Mouse (Mus musculus) forebrain, embryonic 14.5 days (tissue): ENCODE results near the gene Agmat. TPM values are rescaled to one million over a fixed set of nuclear protein-coding genes. Genes with fewer than 3 reads are reported as not detected.

ENCODE experiments used
- ATAC-seq: fragments of 200-750 bp; cut with Nextera tagmentation; 2 replicates; pipeline ENCODE4 v1.8.0; 2017; ENCODE audit warnings: mild to moderate bottlenecking, moderate library complexity
- DNase-seq: peaks from one replicate; pipeline ENCODE4 v3.0.0-alpha.2; 2015; ENCODE audit warnings: low spot score
- H3K27ac ChIP-seq: fragments of 300-500 bp; sonication (generic); 2 replicates; pipeline ENCODE4 v1.5.1; 2014; ENCODE audit warnings: low read depth, mild to moderate bottlenecking, control low read depth, low read length, moderate library complexity
- H3K27me3 ChIP-seq: fragments of 300-500 bp; sonication (generic); replicated peaks from 2 replicates; pipeline ENCODE4 v1.6.1; 2014; ENCODE audit warnings: low read length, control low read depth, mixed read lengths; ENCODE audit not compliant: control insufficient read depth, insufficient read depth
- H3K36me3 ChIP-seq: fragments of 300-500 bp; sonication (generic); 2 replicates; pipeline ENCODE4 v1.6.1; 2014; ENCODE audit warnings: low read length, control low read depth; ENCODE audit not compliant: control insufficient read depth, insufficient read depth
- H3K4me1 ChIP-seq: fragments of 300-500 bp; sonication (generic); 2 replicates; pipeline ENCODE4 v1.6.1; 2014; ENCODE audit warnings: antibody characterized with exemption, low read length, control low read depth; ENCODE audit not compliant: control insufficient read depth, insufficient read depth
- H3K4me2 ChIP-seq: fragments of 300-500 bp; sonication (generic); 2 replicates; pipeline ENCODE4 v1.6.1; 2014; ENCODE audit warnings: mild to moderate bottlenecking, control low read depth, low read length
- H3K4me3 ChIP-seq: fragments of 300-500 bp; sonication (generic); 2 replicates; pipeline ENCODE4 v1.5.1; 2014; ENCODE audit warnings: low read depth, low read length, control low read depth
- H3K9ac ChIP-seq: fragments of 300-500 bp; sonication (generic); 2 replicates; pipeline ENCODE4 v1.6.1; 2014; ENCODE audit warnings: mild to moderate bottlenecking, low read length, control low read depth, moderate library complexity
- H3K9me3 ChIP-seq: fragments of 300-500 bp; sonication (generic); replicated peaks from 2 replicates; pipeline ENCODE4 v1.6.1; 2016; ENCODE audit warnings: low read length, control low read depth, mixed read lengths; ENCODE audit not compliant: control insufficient read depth
- WGBS: fragments of 180-500 bp; shearing (Covaris S2); extraction: QIAGEN DNeasy Blood & Tissue Kit; methylation state at CpG from one replicate; pipeline ENCODE4 v1.1.7; 2014; 5-methylcytosine and 5-hydroxymethylcytosine counted together
- polyA plus RNA-seq: library from polyadenylated mRNA; unstranded; fragments of >200 nt; fragmentation: Nextera tagmentation; extraction: Ambion mirVana; gene quantifications from 2 replicates; pipeline ENCODE4 v1.2.1, GENCODE M21; 2014

Gene Agmat
- polyA plus RNA-seq, 1 experiment from 2014 or later, result not detected

- no peak overlapping the region for H3K9ac ChIP-seq
- H3K4me1 ChIP-seq, result no peaks in the 10 kb centered on the region
- no peak overlapping the region for H3K27ac ChIP-seq
- DNase-seq (no peak), ATAC-seq (no peak)
- no peaks in the 10 kb centered on the region for H3K9me3 ChIP-seq
- 50% methylated on average over 11 of the region's 11 CpGs for WGBS
- no peaks in the 10 kb centered on the region for H3K27me3 ChIP-seq
- no peaks in the 10 kb centered on the region for H3K36me3 ChIP-seq
- H3K4me2 ChIP-seq, result no peak overlapping the region
- H3K4me3 ChIP-seq, result no peak overlapping the region
These were observed 3.1 kb downstream of the Agmat start for GRCm38 (mm10) chr4:141749557-141749956.

GRCm38 (mm10) chr4:141750826-141751225 lies 4.4 kb downstream of the Agmat start:
- no peaks in the 10 kb centered on the region for H3K36me3 ChIP-seq
- WGBS, result 69% methylated on average over 3 of the region's 3 CpGs
- no peak overlapping the region for H3K9ac ChIP-seq
- H3K9me3 ChIP-seq, result no peaks in the 10 kb centered on the region
- no peak overlapping the region for H3K27ac ChIP-seq
- no peaks in the 10 kb centered on the region for H3K27me3 ChIP-seq
- no peak overlapping the region for H3K4me3 ChIP-seq
- no peak overlapping the region for H3K4me2 ChIP-seq
- no peak for ATAC-seq
- no peaks in the 10 kb centered on the region for H3K4me1 ChIP-seq
- DNase-seq, result no peak

DNA sequence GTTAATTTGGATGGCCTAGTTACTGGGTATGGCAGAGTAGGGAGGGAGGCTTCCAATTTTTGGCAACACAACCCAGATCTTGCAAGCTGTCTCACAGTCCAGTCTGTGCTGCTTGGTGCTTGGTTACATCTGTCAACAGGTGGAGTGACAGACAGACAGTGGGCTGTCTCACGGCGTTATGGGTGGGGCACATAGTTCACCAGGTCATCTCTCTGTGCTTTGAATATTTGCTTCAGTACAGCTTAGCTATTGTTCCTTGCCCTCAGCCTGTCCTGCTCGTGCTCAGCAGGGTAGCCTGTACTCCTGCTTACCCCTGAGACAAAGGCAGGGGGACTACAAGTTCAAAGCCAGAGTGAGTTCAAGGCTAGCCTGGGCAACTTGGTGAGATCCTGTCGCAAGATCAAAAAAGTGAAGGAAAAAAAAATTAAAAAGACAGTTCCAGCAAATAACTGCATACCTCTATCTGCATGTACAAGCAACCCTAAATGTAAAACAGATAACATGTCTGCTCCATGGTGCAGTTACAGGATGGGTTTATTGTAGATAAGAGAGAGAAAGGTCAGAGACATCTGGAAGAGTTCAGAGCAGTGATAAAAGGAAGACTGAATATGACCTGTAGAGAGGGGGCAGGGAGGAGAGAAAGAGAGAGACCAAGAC lies 5.1 kb downstream of the Agmat start:
- DNase-seq (no peak), ATAC-seq (no peak)
- Histone ChIP-seq H3K27ac (no peak overlapping the region), H3K4me1 (no peaks in the 10 kb centered on the region), H3K27me3 (no peaks in the 10 kb centered on the region), H3K9ac (no peak overlapping the region), H3K9me3 (no peaks in the 10 kb centered on the region), H3K4me2 (no peak overlapping the region), H3K4me3 (no peak overlapping the region), H3K36me3 (no peaks in the 10 kb centered on the region)
- 58% methylated on average over 4 of the region's 4 CpGs for WGBS

- no peak overlapping the region for H3K9ac ChIP-seq
- H3K27me3 ChIP-seq, result no peaks in the 10 kb centered on the region
- no peak for DNase-seq
- H3K36me3 ChIP-seq, result no peaks in the 10 kb centered on the region
- H3K9me3 ChIP-seq, result no peaks in the 10 kb centered on the region
- H3K4me1 ChIP-seq, result no peaks in the 10 kb centered on the region
- no peak overlapping the region for H3K4me2 ChIP-seq
- H3K4me3 ChIP-seq, result no peak overlapping the region
- WGBS, result 21% methylated on average over 4 of the region's 4 CpGs
- H3K27ac ChIP-seq, result no peak overlapping the region
- no peak for ATAC-seq
These were observed 5.6 kb downstream of the Agmat start for GRCm38 (mm10) chr4:141752076-141752421.

- Histone ChIP-seq H3K27me3 (no peaks in the 10 kb centered on the region), H3K9me3 (no peaks in the 10 kb centered on the region), H3K36me3 (0 out of 2 replicates have a peak, but pooled peaks cover 3% of the 10 kb centered on the region), H3K9ac (no peak overlapping the region), H3K27ac (no peak overlapping the region), H3K4me2 (no peak overlapping the region), H3K4me1 (no peaks in the 10 kb centered on the region), H3K4me3 (no peak overlapping the region)
- WGBS, result 89% methylated on average over 19 of the region's 19 CpGs
- ATAC-seq (no peak), DNase-seq (no peak)
These were observed 9.0 kb downstream of the Agmat start for GRCm38 (mm10) chr4:141755375-141755930.

DNA sequence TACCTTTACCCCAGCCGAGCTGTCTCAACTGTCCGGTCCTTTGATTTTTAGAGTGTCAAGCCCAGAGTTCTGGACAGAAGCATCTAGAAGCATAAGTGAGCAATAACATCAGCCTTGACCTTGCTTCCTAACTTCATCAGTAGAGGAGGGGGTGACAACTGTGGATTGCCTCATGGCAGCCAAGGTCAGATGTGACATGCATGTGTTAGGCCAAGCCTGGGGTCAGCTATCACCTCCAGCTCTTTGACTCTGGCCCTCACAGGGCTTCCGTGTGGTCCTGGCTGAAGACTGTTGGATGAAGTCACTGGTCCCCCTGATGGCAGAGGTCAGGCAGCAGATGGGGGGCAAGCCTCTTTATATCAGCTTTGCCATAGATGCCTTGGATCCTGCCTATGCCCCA lies 10.7 kb downstream of the Agmat start:
- no peak overlapping the region for H3K9ac ChIP-seq
- DNase-seq (no peak), ATAC-seq (no peak)
- H3K27ac ChIP-seq, result no peak overlapping the region
- no peak overlapping the region for H3K4me2 ChIP-seq
- H3K27me3 ChIP-seq, result no peaks in the 10 kb centered on the region
- no peaks in the 10 kb centered on the region for H3K4me1 ChIP-seq
- H3K9me3 ChIP-seq, result no peaks in the 10 kb centered on the region
- WGBS, result 95% methylated on average over 3 of the region's 3 CpGs
- peaks cover 16% of the 10 kb centered on the region for H3K36me3 ChIP-seq
- H3K4me3 ChIP-seq, result no peak overlapping the region

- H3K36me3 ChIP-seq, result peaks cover 34% of the 10 kb centered on the region
- no peaks in the 10 kb centered on the region for H3K9me3 ChIP-seq
- no peak overlapping the region for H3K27ac ChIP-seq
- WGBS, result 77% methylated on average over 6 of the region's 6 CpGs
- ATAC-seq (no peak), DNase-seq (no peak)
- no peak overlapping the region for H3K4me2 ChIP-seq
- H3K9ac ChIP-seq, result no peak overlapping the region
- no peaks in the 10 kb centered on the region for H3K4me1 ChIP-seq
- no peaks in the 10 kb centered on the region for H3K27me3 ChIP-seq
- H3K4me3 ChIP-seq, result no peak overlapping the region
These were observed 12.5 kb downstream of the Agmat start for GRCm38 (mm10) chr4:141758874-141759542.

GRCm38 (mm10) chr4:141760942-141761341 lies 14.5 kb downstream of the Agmat start:
- Histone ChIP-seq H3K36me3 (peaks cover 49% of the 10 kb centered on the region), H3K9me3 (no peaks in the 10 kb centered on the region), H3K27ac (no peak overlapping the region), H3K9ac (no peak overlapping the region), H3K27me3 (no peaks in the 10 kb centered on the region), H3K4me3 (no peak overlapping the region), H3K4me1 (no peaks in the 10 kb centered on the region), H3K4me2 (no peak overlapping the region)
- WGBS, result 86% methylated on average over 4 of the region's 4 CpGs
- ATAC-seq (no peak), DNase-seq (no peak)

DNA sequence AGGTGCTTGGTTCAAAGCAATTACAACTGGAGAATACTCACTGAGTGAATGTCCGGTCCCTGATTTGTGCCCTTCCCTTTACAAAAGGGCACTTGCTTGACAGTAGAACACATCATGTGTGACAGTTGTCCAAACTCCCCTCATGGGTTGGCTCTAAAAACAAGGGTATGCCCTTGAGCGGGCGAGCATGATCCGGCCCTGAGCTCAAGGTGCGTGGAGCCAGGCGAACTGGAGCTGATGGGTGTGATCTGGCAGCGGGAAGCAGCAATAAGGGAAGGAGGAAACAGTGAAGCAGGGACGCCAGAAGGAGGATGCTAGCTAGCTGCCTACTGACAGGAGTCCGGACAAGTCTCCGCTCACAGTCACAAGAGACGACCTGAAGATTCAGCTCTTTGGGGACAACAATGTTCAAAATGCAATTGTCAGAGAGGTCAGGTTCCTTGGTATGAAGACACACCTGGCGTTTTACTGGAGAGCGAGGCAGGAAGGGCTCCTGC lies 15.7 kb downstream of the Agmat start:
- ATAC-seq (no peak), DNase-seq (no peak)
- 94% methylated on average over 13 of the region's 13 CpGs for WGBS
- H3K4me2 ChIP-seq, result no peak overlapping the region
- no peaks in the 10 kb centered on the region for H3K9me3 ChIP-seq
- H3K4me1 ChIP-seq, result peaks cover 9% of the 10 kb centered on the region
- no peak overlapping the region for H3K27ac ChIP-seq
- peaks cover 59% of the 10 kb centered on the region for H3K36me3 ChIP-seq
- no peak overlapping the region for H3K4me3 ChIP-seq
- H3K27me3 ChIP-seq, result no peaks in the 10 kb centered on the region
- no peak overlapping the region for H3K9ac ChIP-seq
